Mouse (Mus musculus) embryonic facial prominence, embryonic 13.5 days (tissue): ENCODE measurements around the gene Methig1. TPM values are rescaled to one million over a fixed set of nuclear protein-coding genes. Genes with fewer than 3 reads are reported as not detected.
"Not testable (repeated sequence)": the region's sequence is repeated elsewhere in the genome, so short reads cannot be mapped to it uniquely, and the experiment has no call there.

Source experiments
- ATAC-seq: fragments of 200-750 bp; cut with Nextera tagmentation; 2 replicates; pipeline ENCODE4 v1.8.0; 2017; ENCODE audit warnings: low read depth; ENCODE audit not compliant: insufficient number of reproducible peaks, insufficient read depth, low FRiP score, low TSS enrichment
- H3K27ac ChIP-seq: fragments of 300-500 bp; sonication (generic); 2 replicates; pipeline ENCODE4 v1.5.1; 2015; ENCODE audit warnings: moderate library complexity, mild to moderate bottlenecking, inconsistent platforms
- H3K27me3 ChIP-seq: fragments of 300-500 bp; sonication (generic); 2 replicates; pipeline ENCODE4 v1.6.1; 2015; ENCODE audit warnings: mild to moderate bottlenecking, inconsistent platforms
- H3K36me3 ChIP-seq: fragments of 300-500 bp; sonication (generic); 2 replicates; pipeline ENCODE4 v1.6.1; 2015; ENCODE audit warnings: mild to moderate bottlenecking, inconsistent platforms
- H3K4me1 ChIP-seq: fragments of 300-500 bp; sonication (generic); 2 replicates; pipeline ENCODE4 v1.6.1; 2015; ENCODE audit warnings: inconsistent platforms
- H3K4me2 ChIP-seq: fragments of 300-500 bp; sonication (generic); 2 replicates; pipeline ENCODE4 v1.6.1; 2015; ENCODE audit warnings: moderate library complexity, mild to moderate bottlenecking, inconsistent platforms
- H3K4me3 ChIP-seq: fragments of 300-500 bp; sonication (generic); 2 replicates; pipeline ENCODE4 v1.5.1; 2015; ENCODE audit warnings: mild to moderate bottlenecking, inconsistent platforms
- H3K9ac ChIP-seq: fragments of 300-500 bp; sonication (generic); 2 replicates; pipeline ENCODE4 v1.6.1; 2015; ENCODE audit warnings: mild to moderate bottlenecking, inconsistent platforms
- H3K9me3 ChIP-seq: fragments of 300-500 bp; sonication (generic); 2 replicates; pipeline ENCODE4 v1.6.1; 2016; ENCODE audit warnings: inconsistent platforms
- WGBS: fragments of 180-500 bp; shearing (Covaris S2); methylation state at CpG from one replicate; pipeline ENCODE4 v1.1.7; 2015; ENCODE audit warnings: mixed read lengths; 5-methylcytosine and 5-hydroxymethylcytosine counted together
- polyA plus RNA-seq: library from polyadenylated mRNA; unstranded; fragments of >200 nt; fragmentation: Nextera tagmentation; extraction: Ambion mirVana; gene quantifications from 2 replicates; pipeline ENCODE4 v1.2.1, GENCODE M21; 2015

The Methig1 gene
- polyA plus RNA-seq, 1 experiment from 2014 or later = not detected

DNA sequence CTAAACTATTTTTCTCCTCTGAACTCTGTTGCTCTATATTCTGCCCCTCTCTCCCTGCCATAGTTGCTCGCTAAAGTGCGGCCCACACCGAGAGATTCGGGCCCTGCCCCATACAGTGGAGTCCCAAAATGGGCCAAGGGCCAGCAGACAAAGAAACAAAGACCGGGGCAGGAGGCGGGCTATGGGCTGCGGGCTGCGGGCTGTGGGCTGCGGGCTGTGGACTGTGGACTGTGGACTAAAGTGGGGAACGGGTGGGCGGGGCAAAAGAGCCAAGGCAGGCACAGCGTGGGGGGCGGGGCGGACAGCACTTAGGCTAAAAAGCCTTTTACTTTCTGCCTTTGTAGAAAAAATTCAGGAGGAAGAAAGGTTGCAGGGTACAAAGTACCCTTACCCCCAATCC is 6.2 kb upstream of the Methig1 start:
- Histone ChIP-seq H3K4me2 (no peak overlapping the region), H3K4me1 (peaks cover 2% of the 10 kb centered on the region), H3K9me3 (no peaks in the 10 kb centered on the region), H3K27me3 (no peaks in the 10 kb centered on the region), H3K27ac (peak overlapping the region; percentile 58), H3K36me3 (no peaks in the 10 kb centered on the region), H3K9ac (no peak overlapping the region), H3K4me3 (no peak overlapping the region)
- no peak for ATAC-seq
- 69% methylated on average over 14 of the region's 14 CpGs for WGBS

GRCm38 (mm10) chr15:100349496-100349895 is 3.5 kb upstream of the Methig1 start:
- no peak overlapping the region for H3K9ac ChIP-seq
- 45% methylated on average over 2 of the region's 2 CpGs for WGBS
- no peak for ATAC-seq
- H3K4me1 ChIP-seq = peaks cover 5% of the 10 kb centered on the region
- H3K4me3 ChIP-seq = no peak overlapping the region
- no peak overlapping the region for H3K27ac ChIP-seq
- no peaks in the 10 kb centered on the region for H3K27me3 ChIP-seq
- H3K36me3 ChIP-seq = no peaks in the 10 kb centered on the region
- no peaks in the 10 kb centered on the region for H3K9me3 ChIP-seq
- no peak overlapping the region for H3K4me2 ChIP-seq

DNA sequence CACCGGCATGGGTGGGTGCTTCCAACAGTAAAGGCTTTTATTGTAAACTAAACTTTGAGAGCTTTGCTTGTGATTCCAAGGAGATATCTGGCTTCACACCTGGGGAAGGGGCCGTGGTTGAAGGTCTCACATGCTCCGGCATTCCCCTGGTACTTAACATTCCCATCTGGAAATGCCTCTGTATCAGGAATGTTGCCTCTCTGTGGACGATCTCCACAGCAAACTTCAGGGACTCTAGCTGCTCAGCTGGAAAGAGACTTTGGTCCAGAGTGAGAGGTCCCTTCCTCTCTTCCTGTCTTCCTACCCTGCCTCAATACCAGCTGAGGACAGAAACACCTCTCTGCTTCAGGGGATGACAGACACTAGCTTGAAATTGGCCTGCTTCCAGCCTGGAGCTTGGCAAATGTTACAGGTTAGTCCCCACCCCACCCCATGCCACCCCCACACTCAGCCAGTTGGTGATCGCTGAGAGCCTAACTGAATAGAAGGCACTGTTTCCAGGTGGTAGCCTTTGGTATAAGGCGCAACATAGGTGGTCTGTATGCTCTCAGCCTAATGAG is 1.4 kb upstream of the Methig1 start:
- H3K9me3 ChIP-seq = no peaks in the 10 kb centered on the region
- no peak overlapping the region for H3K27ac ChIP-seq
- no peak overlapping the region for H3K4me3 ChIP-seq
- ATAC-seq = no peak
- H3K9ac ChIP-seq = no peak overlapping the region
- no peaks in the 10 kb centered on the region for H3K27me3 ChIP-seq
- 55% methylated on average over 6 of the region's 6 CpGs for WGBS
- H3K36me3 ChIP-seq = no peaks in the 10 kb centered on the region
- H3K4me1 ChIP-seq = peaks cover 5% of the 10 kb centered on the region
- H3K4me2 ChIP-seq = no peak overlapping the region

GRCm38 (mm10) chr15:100353399-100353798 is 450 bp downstream of the Methig1 start:
- not testable (repeated sequence) for H3K4me1 ChIP-seq, H3K4me3 ChIP-seq, H3K4me2 ChIP-seq, H3K36me3 ChIP-seq, H3K27me3 ChIP-seq, H3K27ac ChIP-seq, H3K9ac ChIP-seq, H3K9me3 ChIP-seq, ATAC-seq
- 92% methylated on average over 22 of the region's 22 CpGs for WGBS

- H3K4me2 ChIP-seq = no peak overlapping the region
- no peaks in the 10 kb centered on the region for H3K27me3 ChIP-seq
- no peak for ATAC-seq
- H3K36me3 ChIP-seq = no peaks in the 10 kb centered on the region
- no peak overlapping the region for H3K27ac ChIP-seq
- H3K9me3 ChIP-seq = no peaks in the 10 kb centered on the region
- H3K9ac ChIP-seq = no peak overlapping the region
- no peak overlapping the region for H3K4me3 ChIP-seq
- WGBS = 87% methylated on average over 5 of the region's 5 CpGs
- H3K4me1 ChIP-seq = peaks cover 5% of the 10 kb centered on the region
These were observed 2.9 kb downstream of the Methig1 start for GRCm38 (mm10) chr15:100355876-100356275.

DNA sequence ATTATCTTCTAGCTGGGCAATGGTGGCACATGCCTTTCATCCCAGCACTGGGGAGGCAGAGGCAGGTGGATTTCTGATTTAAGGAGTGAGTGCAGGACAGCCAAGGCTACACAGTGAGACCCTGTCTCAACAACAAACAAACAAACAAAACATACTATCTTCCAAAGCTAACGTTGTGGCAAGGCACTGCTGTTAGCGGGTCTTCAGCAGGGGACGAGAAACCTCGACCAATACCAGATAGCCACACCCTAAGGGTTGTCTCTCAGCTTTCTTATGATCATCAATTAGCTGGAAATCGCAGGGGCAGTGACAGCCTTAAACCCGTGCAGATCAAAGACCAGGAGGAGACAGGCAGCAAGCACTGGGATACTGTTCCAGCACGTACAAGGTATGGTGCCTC is 11.3 kb downstream of the Methig1 start, which contains the start of gene Higd1c:
Gene Higd1c, plus strand, starts transcription at position 301 of the 400 bp plus-strand sequence.
- peaks cover 5% of the 10 kb centered on the region; the same call in 1 of the 2 replicates for H3K9me3 ChIP-seq
- H3K36me3 ChIP-seq = no peaks in the 10 kb centered on the region
- 0 out of 2 replicates have a peak, but pooled peaks cover 3% of the 10 kb centered on the region for H3K4me1 ChIP-seq
- H3K27me3 ChIP-seq = no peaks in the 10 kb centered on the region
- ATAC-seq = no peak
- no peak within 1 kb of the TSS for H3K9ac ChIP-seq
- H3K27ac ChIP-seq = no peak within 1 kb of the TSS
- 65% methylated on average over 7 of the region's 7 CpGs for WGBS
- no peak within 1 kb of the TSS for H3K4me2 ChIP-seq
- H3K4me3 ChIP-seq = no peak within 1 kb of the TSS

DNA sequence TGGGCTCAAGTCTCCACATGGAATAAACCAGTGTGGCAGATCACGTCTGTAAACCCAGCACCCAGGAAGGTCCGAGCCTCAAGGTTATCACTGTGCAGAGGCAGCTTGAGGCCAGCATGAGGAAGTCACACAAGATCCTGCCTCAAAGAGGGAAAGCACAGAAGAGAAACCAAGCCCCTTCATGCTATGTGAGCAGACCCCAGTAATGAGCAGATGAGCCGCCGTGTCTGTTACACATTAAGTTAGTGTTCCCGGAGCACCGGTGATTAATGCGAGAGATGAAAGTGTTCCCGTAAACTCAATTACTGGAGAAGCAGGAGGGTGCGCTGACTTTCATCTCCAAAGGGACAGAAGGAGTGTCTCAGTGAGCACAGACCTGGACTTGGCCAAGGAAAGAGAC is 13.0 kb downstream of the Methig1 start:
- H3K9ac ChIP-seq, H3K27me3 ChIP-seq, H3K4me1 ChIP-seq, H3K4me3 ChIP-seq, H3K36me3 ChIP-seq, H3K4me2 ChIP-seq, ATAC-seq, H3K27ac ChIP-seq, H3K9me3 ChIP-seq: not testable (repeated sequence)
- WGBS = 22% methylated on average over 9 of the region's 9 CpGs

DNA sequence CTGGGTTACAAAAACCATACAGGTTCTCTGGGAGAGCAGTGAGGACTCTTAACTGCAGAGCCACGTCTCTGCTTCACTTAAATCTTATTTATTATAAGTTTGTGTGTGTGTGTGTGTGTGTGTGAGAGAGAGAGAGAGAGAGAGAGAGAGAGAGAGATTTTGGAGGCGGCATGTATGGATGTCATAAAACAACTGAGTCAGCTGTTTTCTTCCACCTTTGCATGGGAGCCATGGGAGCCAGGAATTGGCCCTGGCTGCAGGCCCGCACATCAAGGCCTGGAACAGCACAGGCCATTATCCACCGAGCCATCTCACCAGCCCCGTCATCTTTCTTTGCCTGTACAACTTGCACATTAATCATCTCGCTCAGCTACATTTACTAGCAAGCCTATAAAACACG is 14.2 kb downstream of the Methig1 start:
- H3K36me3 ChIP-seq = no peaks in the 10 kb centered on the region
- H3K27ac ChIP-seq = no peak overlapping the region
- ATAC-seq = no peak
- WGBS = 82% methylated on average over 7 of the region's 7 CpGs
- no peak overlapping the region for H3K4me2 ChIP-seq
- no peak overlapping the region for H3K4me3 ChIP-seq
- H3K4me1 ChIP-seq = 0 out of 2 replicates have a peak, but pooled peaks cover 3% of the 10 kb centered on the region
- H3K9ac ChIP-seq = no peak overlapping the region
- H3K27me3 ChIP-seq = no peaks in the 10 kb centered on the region
- peaks cover 5% of the 10 kb centered on the region; the same call in 1 of the 2 replicates for H3K9me3 ChIP-seq

DNA sequence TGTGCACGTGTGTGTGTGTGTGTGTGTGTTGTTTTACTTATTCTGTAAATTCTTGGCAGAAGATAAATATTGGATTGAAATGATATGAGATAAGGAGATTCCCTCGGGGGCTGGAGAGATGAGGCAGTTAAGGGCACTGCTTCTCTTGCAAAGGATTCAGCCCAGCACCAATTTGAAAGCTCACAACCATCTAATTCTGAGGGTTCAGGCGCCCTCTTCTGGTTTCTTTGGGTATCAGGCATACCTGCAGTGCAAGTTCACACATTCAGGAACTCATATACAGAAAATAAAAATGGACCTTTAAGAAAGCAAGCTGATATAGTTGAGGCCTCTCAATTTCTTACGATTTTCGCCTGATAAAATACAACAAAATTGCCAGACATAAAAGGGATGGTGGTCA is 22.1 kb downstream of the Methig1 start:
- Histone ChIP-seq H3K4me2 (no peak overlapping the region), H3K27me3 (no peaks in the 10 kb centered on the region), H3K9me3 (peaks cover 12% of the 10 kb centered on the region; the same call in 1 of the 2 replicates), H3K4me3 (no peak overlapping the region), H3K27ac (no peak overlapping the region), H3K9ac (no peak overlapping the region), H3K36me3 (no peaks in the 10 kb centered on the region), H3K4me1 (no peaks in the 10 kb centered on the region)
- 31% methylated on average over 5 of the region's 5 CpGs for WGBS
- ATAC-seq = no peak

GRCm38 (mm10) chr15:100377847-100378505 is 25.0 kb downstream of the Methig1 start:
- H3K4me3 ChIP-seq, H3K4me2 ChIP-seq, H3K36me3 ChIP-seq, H3K4me1 ChIP-seq, H3K27me3 ChIP-seq, H3K9ac ChIP-seq, H3K27ac ChIP-seq: not testable (repeated sequence)
- 36% methylated on average over 4 of the region's 9 CpGs for WGBS
- H3K9me3 ChIP-seq = peaks cover 11% of the 10 kb centered on the region; the same call in 1 of the 2 replicates
- ATAC-seq = peak; percentile 2; the same call in 1 of the 2 replicates

- no peaks in the 10 kb centered on the region for H3K9me3 ChIP-seq
- H3K36me3 ChIP-seq = no peaks in the 10 kb centered on the region
- WGBS = 86% methylated on average over 8 of the region's 8 CpGs
- H3K27me3 ChIP-seq = no peaks in the 10 kb centered on the region
- no peak overlapping the region for H3K9ac ChIP-seq
- no peak for ATAC-seq
- 0 out of 2 replicates have a peak, but pooled peaks cover 4% of the 10 kb centered on the region for H3K4me1 ChIP-seq
- H3K27ac ChIP-seq = no peak overlapping the region
- H3K4me3 ChIP-seq = no peak overlapping the region
- no peak overlapping the region for H3K4me2 ChIP-seq
These were observed 26.7 kb downstream of the Methig1 start for GRCm38 (mm10) chr15:100379658-100380057.

GRCm38 (mm10) chr15:100380104-100380503 is 27.2 kb downstream of the Methig1 start:
- Histone ChIP-seq H3K27me3 (no peaks in the 10 kb centered on the region), H3K4me1 (0 out of 2 replicates have a peak, but pooled peaks cover 4% of the 10 kb centered on the region), H3K4me2 (no peak overlapping the region), H3K9me3 (no peaks in the 10 kb centered on the region), H3K4me3 (no peak overlapping the region), H3K9ac (no peak overlapping the region), H3K27ac (no peak overlapping the region), H3K36me3 (no peaks in the 10 kb centered on the region)
- ATAC-seq = no peak
- 52% methylated on average over 2 of the region's 2 CpGs for WGBS
